Mouse (Mus musculus): ENCODE measurements around the gene Nufip2.
A peak's percentile ranks its signal among the peaks of the same experiment; 100 is the strongest.
"Not testable (repeated sequence)": the region's sequence is repeated elsewhere in the genome, so short reads cannot be mapped to it uniquely, and the experiment has no call there.

The Nufip2 gene

GRCm38 (mm10) chr11:77719055-77719454 is 33.1 kb downstream of the Nufip2 start:
- no peak for DNase-seq

GRCm38 (mm10) chr11:77721389-77721788 is 35.4 kb downstream of the Nufip2 start:
- no peak for DNase-seq

- DNase-seq, result no peak
These were observed 38.8 kb downstream of the Nufip2 start for GRCm38 (mm10) chr11:77724766-77725165.

GRCm38 (mm10) chr11:77725183-77725582 is 39.2 kb downstream of the Nufip2 start, which contains the start of gene Cryba1:
Gene Cryba1 (minus strand): TSS chr11:77725283.
- DNase-seq, result no peak

GRCm38 (mm10) chr11:77728587-77728986 is 42.6 kb downstream of the Nufip2 start:
- DNase-seq, result peak; percentile 14

GRCm38 (mm10) chr11:77737289-77737688 is 51.3 kb downstream of the Nufip2 start:
- DNase-seq, result peak; percentile 80

GRCm38 (mm10) chr11:77738555-77738954 is 52.6 kb downstream of the Nufip2 start:
- DNase-seq, result no peak

- DNase-seq, result peak; percentile 33
These were observed 58.0 kb downstream of the Nufip2 start for GRCm38 (mm10) chr11:77743966-77744365.

GRCm38 (mm10) chr11:77746652-77747051 is 60.7 kb downstream of the Nufip2 start:
- no peak for DNase-seq

- DNase-seq, result not testable (repeated sequence)
These were observed 61.1 kb downstream of the Nufip2 start for GRCm38 (mm10) chr11:77747103-77747502.

GRCm38 (mm10) chr11:77748996-77749395 is 63.0 kb downstream of the Nufip2 start:
- DNase-seq, result no peak

GRCm38 (mm10) chr11:77752525-77752924 is 66.6 kb downstream of the Nufip2 start:
- no peak for DNase-seq

GRCm38 (mm10) chr11:77753469-77753868 is 67.5 kb downstream of the Nufip2 start:
- no peak for DNase-seq

GRCm38 (mm10) chr11:77760031-77760430 is 74.1 kb downstream of the Nufip2 start:
- DNase-seq, result no peak

GRCm38 (mm10) chr11:77762783-77763672 is 77.1 kb downstream of the Nufip2 start, which contains the start of gene Myo18a:
Gene Myo18a (plus strand): TSS chr11:77763246.
- peak; percentile 83 for DNase-seq

- DNase-seq, result peak; percentile 77
These were observed 77.9 kb downstream of the Nufip2 start for GRCm38 (mm10) chr11:77763673-77764340.

GRCm38 (mm10) chr11:77764694-77765458 is 78.9 kb downstream of the Nufip2 start:
- DNase-seq, result peak; percentile 46

GRCm38 (mm10) chr11:77765459-77765777 is 79.5 kb downstream of the Nufip2 start:
- peak; percentile 52 for DNase-seq

GRCm38 (mm10) chr11:77766351-77767001 is 80.5 kb downstream of the Nufip2 start:
- peak; percentile 55 for DNase-seq

GRCm38 (mm10) chr11:77769496-77769895 is 83.5 kb downstream of the Nufip2 start:
- no peak for DNase-seq

GRCm38 (mm10) chr11:77770346-77770745 is 84.4 kb downstream of the Nufip2 start:
- DNase-seq, result no peak

GRCm38 (mm10) chr11:77771879-77772713 is 86.1 kb downstream of the Nufip2 start:
- DNase-seq, result no peak
